Mouse (Mus musculus): ENCODE measurements at regions not wholly inside any gene's neighbourhood (a gene's known extent, or its start where the extent isn't known, plus 50 kb on each side); places are given as distances from the start of the nearest gene placed in this dataset.

- no peak overlapping the region for H3K4me3 ChIP-seq (ENCODE audit: extremely low read depth, insufficient read depth, insufficient read length)
These were observed 558.5 kb upstream of the Camk1g start for GRCm38 (mm10) chr1:193928607-193929006.

GRCm38 (mm10) chr1:193922756-193923155, 552.7 kb upstream of the Camk1g start:
- TF ChIP-seq CTCF (IDR thresholded peaks at IDR 0.05; ENCODE audit: extremely low read depth, insufficient read depth, insufficient read length, insufficient replicate concordance) (no peak), POLR2A (IDR thresholded peaks at IDR 0.05; ENCODE audit: low read depth, low read length) (no peak)
- DNase-seq (ENCODE audit: low read depth in 1 of 2, low spot score in 2 of 2) = no peak
- Histone ChIP-seq H3K27ac (ENCODE audit: insufficient read depth, low read length) (no peak overlapping the region), H3K27me3 (ENCODE audit: control insufficient read depth, insufficient read depth, low read length) (no peaks in the 10 kb centered on the region), H3K4me3 (ENCODE audit: extremely low read depth, insufficient read depth, insufficient read length) (no peak overlapping the region), H3K36me3 (ENCODE audit: control insufficient read depth, insufficient read depth, low read length) (no peaks in the 10 kb centered on the region), H3K4me1 (ENCODE audit: control insufficient read depth, insufficient read depth, insufficient read length) (no peaks in the 10 kb centered on the region)
- 30% methylated on average over 4 of the region's 4 CpGs for WGBS

More at GRCm38 (mm10) chr1:193928607-193929006, 558.5 kb upstream of the Camk1g start:
- WGBS = 52% methylated on average over 4 of the region's 4 CpGs
- TF ChIP-seq POLR2A (IDR thresholded peaks at IDR 0.05; ENCODE audit: low read depth, low read length) = no peak
- no peak for TF ChIP-seq CTCF (IDR thresholded peaks at IDR 0.05; ENCODE audit: extremely low read depth, insufficient read depth, insufficient read length, insufficient replicate concordance)
- Histone ChIP-seq H3K36me3 (ENCODE audit: control insufficient read depth, insufficient read depth, low read length) (no peaks in the 10 kb centered on the region), H3K27ac (ENCODE audit: insufficient read depth, low read length) (no peak overlapping the region), H3K27me3 (ENCODE audit: control insufficient read depth, insufficient read depth, low read length) (no peaks in the 10 kb centered on the region), H3K4me1 (ENCODE audit: control insufficient read depth, insufficient read depth, insufficient read length) (no peaks in the 10 kb centered on the region)
- no peak for DNase-seq (ENCODE audit: low read depth in 1 of 2, low spot score in 2 of 2)

- Histone ChIP-seq H3K27ac (ENCODE audit: insufficient read depth, low read length) (no peak overlapping the region), H3K4me1 (ENCODE audit: control insufficient read depth, insufficient read depth, insufficient read length) (no peaks in the 10 kb centered on the region), H3K27me3 (ENCODE audit: control insufficient read depth, insufficient read depth, low read length) (no peaks in the 10 kb centered on the region), H3K4me3 (ENCODE audit: extremely low read depth, insufficient read depth, insufficient read length) (no peak overlapping the region), H3K36me3 (ENCODE audit: control insufficient read depth, insufficient read depth, low read length) (no peaks in the 10 kb centered on the region)
- no peak for TF ChIP-seq POLR2A (IDR thresholded peaks at IDR 0.05; ENCODE audit: low read depth, low read length)
- TF ChIP-seq CTCF (IDR thresholded peaks at IDR 0.05; ENCODE audit: extremely low read depth, insufficient read depth, insufficient read length, insufficient replicate concordance) = no peak
- WGBS = 67% methylated on average over 3 of the region's 3 CpGs
- DNase-seq (ENCODE audit: low read depth in 1 of 2, low spot score in 2 of 2) = no peak
These were observed 549.1 kb upstream of the Camk1g start for GRCm38 (mm10) chr1:193919243-193919642.

DNA sequence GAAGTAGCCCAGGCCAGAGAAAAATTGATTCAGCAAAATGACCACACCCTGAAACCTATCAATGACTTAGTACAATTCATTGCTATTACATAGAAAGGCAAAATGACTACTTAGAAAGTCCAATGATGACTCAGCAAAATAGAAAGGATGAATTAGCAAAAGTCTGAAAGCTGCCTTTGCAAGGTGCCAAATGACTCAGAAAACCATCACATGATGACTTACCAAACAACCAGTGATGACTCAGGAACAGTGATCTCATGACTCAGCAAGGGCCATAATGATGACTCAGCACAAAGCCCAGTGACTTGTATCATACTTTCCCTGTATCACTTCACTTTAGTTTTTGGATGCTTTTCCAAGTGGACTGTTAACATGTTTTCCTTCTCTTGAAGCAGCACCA, 535.6 kb upstream of the Camk1g start:
- no peak overlapping the region for H3K4me3 ChIP-seq (ENCODE audit: extremely low read depth, insufficient read depth, insufficient read length)
- no peak for TF ChIP-seq POLR2A (IDR thresholded peaks at IDR 0.05; ENCODE audit: low read depth, low read length)
- no peak for TF ChIP-seq CTCF (IDR thresholded peaks at IDR 0.05; ENCODE audit: extremely low read depth, insufficient read depth, insufficient read length, insufficient replicate concordance)
- no peaks in the 10 kb centered on the region for H3K36me3 ChIP-seq (ENCODE audit: control insufficient read depth, insufficient read depth, low read length)
- no peak overlapping the region for H3K27ac ChIP-seq (ENCODE audit: insufficient read depth, low read length)
- no peak for DNase-seq (ENCODE audit: low read depth in 1 of 2, low spot score in 2 of 2)
- no peaks in the 10 kb centered on the region for H3K4me1 ChIP-seq (ENCODE audit: control insufficient read depth, insufficient read depth, insufficient read length)
- no peaks in the 10 kb centered on the region for H3K27me3 ChIP-seq (ENCODE audit: control insufficient read depth, insufficient read depth, low read length)

- Histone ChIP-seq H3K27me3 (ENCODE audit: control insufficient read depth, insufficient read depth, low read length) (no peaks in the 10 kb centered on the region), H3K4me1 (ENCODE audit: control insufficient read depth, insufficient read depth, insufficient read length) (no peaks in the 10 kb centered on the region), H3K4me3 (ENCODE audit: extremely low read depth, insufficient read depth, insufficient read length) (no peak overlapping the region), H3K27ac (ENCODE audit: insufficient read depth, low read length) (no peak overlapping the region), H3K36me3 (ENCODE audit: control insufficient read depth, insufficient read depth, low read length) (no peaks in the 10 kb centered on the region)
- TF ChIP-seq POLR2A (IDR thresholded peaks at IDR 0.05; ENCODE audit: low read depth, low read length) = no peak
- TF ChIP-seq CTCF (IDR thresholded peaks at IDR 0.05; ENCODE audit: extremely low read depth, insufficient read depth, insufficient read length, insufficient replicate concordance) = no peak
- DNase-seq (ENCODE audit: low read depth in 1 of 2, low spot score in 2 of 2) = no peak
These were observed 524.0 kb upstream of the Camk1g start for GRCm38 (mm10) chr1:193894072-193894471.

- Histone ChIP-seq H3K4me1 (ENCODE audit: control insufficient read depth, insufficient read depth, insufficient read length) (no peaks in the 10 kb centered on the region), H3K27ac (ENCODE audit: insufficient read depth, low read length) (no peak overlapping the region), H3K36me3 (ENCODE audit: control insufficient read depth, insufficient read depth, low read length) (no peaks in the 10 kb centered on the region), H3K4me3 (ENCODE audit: extremely low read depth, insufficient read depth, insufficient read length) (no peak overlapping the region), H3K27me3 (ENCODE audit: control insufficient read depth, insufficient read depth, low read length) (no peaks in the 10 kb centered on the region)
- 77% methylated on average over 2 of the region's 2 CpGs for WGBS
- TF ChIP-seq CTCF (IDR thresholded peaks at IDR 0.05; ENCODE audit: extremely low read depth, insufficient read depth, insufficient read length, insufficient replicate concordance) (no peak), POLR2A (IDR thresholded peaks at IDR 0.05; ENCODE audit: low read depth, low read length) (no peak)
- DNase-seq (ENCODE audit: low read depth in 1 of 2, low spot score in 2 of 2) = no peak
These were observed 506.4 kb upstream of the Camk1g start for GRCm38 (mm10) chr1:193876540-193876939.

GRCm38 (mm10) chr1:193876121-193876520, 506.0 kb upstream of the Camk1g start:
- no peaks in the 10 kb centered on the region for H3K4me1 ChIP-seq (ENCODE audit: control insufficient read depth, insufficient read depth, insufficient read length)
- no peak overlapping the region for H3K4me3 ChIP-seq (ENCODE audit: extremely low read depth, insufficient read depth, insufficient read length)
- no peak for TF ChIP-seq CTCF (IDR thresholded peaks at IDR 0.05; ENCODE audit: extremely low read depth, insufficient read depth, insufficient read length, insufficient replicate concordance)
- no peak for DNase-seq (ENCODE audit: low read depth in 1 of 2, low spot score in 2 of 2)
- H3K27ac ChIP-seq (ENCODE audit: insufficient read depth, low read length) = no peak overlapping the region
- no peaks in the 10 kb centered on the region for H3K36me3 ChIP-seq (ENCODE audit: control insufficient read depth, insufficient read depth, low read length)
- H3K27me3 ChIP-seq (ENCODE audit: control insufficient read depth, insufficient read depth, low read length) = no peaks in the 10 kb centered on the region
